Mouse (Mus musculus) thymus, postnatal 36 days (tissue): Measurements from ENCODE around the gene Rpa1.
"Not testable (repeated sequence)": the region's sequence is repeated elsewhere in the genome, so short reads cannot be mapped to it uniquely, and the experiment has no call there.

Experiments used
- DNase-seq, 2 experiments: peaks; one replicate each; pipeline ENCODE4 v3.0.0; 2022; ENCODE audit warnings: mixed read lengths in 2 of 2

Rpa1 gene

DNA sequence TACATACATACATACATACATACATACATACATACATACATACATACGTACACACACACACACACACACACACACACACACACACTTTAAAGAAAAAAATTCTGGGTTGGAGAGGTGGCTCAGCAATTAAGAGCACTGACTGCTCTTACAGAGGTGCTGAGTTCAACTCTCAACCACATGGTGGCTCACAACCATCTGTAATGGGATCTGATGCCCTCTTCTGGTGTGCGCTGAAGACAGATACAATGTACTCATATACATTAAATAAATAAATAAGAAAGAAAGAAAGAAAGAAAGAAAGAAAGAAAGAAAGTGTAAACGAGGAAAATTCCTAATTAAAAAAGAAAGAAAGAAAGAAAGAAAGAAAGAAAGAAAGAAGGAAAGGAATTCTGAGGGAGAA, 64.3 kb downstream of the Rpa1 start:
- not testable (repeated sequence) for DNase-seq

DNA sequence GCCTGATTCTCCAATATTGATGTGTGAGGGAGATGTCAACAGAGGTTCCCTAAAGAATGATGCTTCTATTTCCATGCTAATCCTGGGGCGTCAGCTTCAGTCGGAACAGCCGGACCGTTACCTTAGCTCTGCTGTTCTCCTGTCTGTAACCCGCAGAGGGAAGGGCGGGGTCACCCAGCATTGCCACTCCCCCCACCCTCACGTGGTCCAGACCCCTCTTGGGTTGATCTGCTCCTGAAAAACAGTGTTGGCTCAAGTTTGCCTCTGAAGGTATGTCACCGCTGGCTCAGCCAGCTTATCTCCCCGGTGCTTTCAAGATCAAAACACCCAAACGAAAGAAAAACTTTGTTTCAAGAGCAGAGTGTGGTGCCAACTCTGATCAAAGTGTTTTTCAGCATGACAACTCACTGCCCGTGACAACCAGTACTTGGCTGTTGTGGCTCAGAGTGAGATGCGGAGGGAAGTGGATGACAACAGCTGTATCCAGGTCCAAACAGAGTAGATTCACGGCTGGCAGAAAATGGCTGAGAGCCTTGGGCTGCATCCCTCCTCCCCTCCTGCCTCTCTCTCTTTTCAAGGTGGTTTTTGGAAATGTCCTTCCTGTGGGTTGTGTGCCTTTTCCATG, 65.5 kb downstream of the Rpa1 start:
- peak; percentile 77 to 84 for DNase-seq

DNA sequence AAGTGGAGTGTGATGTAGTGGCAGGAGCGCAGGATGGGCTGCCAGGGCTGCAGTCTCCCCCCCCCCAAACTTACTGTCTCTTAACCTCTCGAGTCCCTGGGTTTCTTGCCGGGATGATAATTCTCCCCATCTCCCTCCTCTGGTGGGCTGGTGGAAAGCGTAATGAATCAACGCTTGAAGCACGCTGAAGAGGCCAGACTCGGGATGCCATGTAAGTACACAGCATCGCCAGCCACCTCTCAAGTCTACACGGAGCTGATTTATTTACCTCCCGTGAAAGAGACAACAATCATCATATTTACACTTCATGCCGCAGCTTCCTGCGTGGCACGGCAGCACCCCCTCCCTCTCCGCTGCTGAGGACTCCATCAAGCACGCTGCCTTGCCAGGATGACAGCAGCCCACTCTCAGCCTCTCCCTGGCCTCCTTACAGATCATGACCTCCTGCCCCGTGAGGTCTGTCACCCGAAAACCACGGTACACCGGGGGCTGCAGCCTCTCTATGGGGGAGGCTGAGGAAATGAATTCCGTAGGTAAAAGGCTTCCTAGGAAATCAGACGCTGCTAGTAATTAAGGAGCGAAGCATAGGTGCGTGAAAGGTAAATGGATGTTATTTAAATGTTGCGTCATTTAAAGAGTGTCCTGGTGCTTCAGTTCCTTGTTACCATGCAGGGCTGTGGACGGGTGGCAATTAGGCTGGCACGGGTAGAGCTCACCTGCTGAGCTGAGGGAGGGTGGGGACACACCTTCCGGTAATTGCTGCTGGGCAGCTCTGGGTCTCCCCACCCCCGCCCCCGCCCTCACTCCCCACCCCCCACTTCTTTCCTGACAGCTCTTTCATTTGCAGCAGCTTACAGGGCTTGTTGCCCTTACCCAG, 66.5 kb downstream of the Rpa1 start:
- DNase-seq, result peak; percentile 9 to 27

DNA sequence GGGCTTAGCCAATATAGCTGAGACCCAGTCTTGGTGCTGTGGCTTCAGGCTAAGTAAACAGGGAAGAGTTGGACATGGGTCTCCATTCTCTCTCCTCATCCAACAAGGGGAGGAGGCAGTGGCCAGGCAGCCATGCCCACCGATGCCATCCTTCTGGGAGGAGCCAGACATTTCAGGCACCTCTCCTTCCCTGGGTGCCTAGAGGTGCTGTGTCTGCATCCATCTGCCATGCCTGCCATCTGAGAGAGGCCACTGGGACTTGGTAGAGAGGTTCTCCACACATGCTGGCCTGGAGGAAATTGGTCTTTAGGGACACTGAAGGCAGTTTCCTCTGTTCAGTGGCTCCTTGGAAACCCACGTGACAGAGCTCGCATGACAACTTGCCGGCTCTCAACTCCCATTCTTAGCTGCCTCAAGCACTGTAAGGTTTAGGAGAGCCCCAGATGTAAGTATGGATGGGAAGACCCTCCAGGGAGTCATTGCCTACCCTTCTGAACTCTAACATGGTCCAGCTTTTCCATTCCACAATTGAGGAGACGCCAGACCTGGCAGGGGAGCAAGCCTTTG, 67.6 kb downstream of the Rpa1 start:
- peak in 1 of 2 experiments; percentile 19 for DNase-seq

DNA sequence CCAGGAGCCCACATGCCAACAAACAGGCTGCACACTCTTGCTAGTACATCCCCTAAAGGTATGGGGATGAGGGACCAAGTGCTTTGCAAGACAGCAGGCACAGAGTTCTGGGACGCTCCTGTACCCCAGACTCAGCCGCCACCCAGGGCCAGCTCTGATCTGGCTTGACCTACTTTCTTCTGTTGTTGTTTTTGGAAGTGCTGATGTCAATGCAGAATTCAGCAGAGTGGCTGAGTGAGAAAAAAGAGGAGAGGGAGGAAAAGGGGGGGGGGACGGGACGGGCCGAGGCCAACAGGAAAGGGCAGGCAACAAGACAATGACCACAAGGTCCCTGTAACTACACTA, 68.1 kb downstream of the Rpa1 start:
- peak in 1 of 2 experiments; percentile 56 for DNase-seq

DNA sequence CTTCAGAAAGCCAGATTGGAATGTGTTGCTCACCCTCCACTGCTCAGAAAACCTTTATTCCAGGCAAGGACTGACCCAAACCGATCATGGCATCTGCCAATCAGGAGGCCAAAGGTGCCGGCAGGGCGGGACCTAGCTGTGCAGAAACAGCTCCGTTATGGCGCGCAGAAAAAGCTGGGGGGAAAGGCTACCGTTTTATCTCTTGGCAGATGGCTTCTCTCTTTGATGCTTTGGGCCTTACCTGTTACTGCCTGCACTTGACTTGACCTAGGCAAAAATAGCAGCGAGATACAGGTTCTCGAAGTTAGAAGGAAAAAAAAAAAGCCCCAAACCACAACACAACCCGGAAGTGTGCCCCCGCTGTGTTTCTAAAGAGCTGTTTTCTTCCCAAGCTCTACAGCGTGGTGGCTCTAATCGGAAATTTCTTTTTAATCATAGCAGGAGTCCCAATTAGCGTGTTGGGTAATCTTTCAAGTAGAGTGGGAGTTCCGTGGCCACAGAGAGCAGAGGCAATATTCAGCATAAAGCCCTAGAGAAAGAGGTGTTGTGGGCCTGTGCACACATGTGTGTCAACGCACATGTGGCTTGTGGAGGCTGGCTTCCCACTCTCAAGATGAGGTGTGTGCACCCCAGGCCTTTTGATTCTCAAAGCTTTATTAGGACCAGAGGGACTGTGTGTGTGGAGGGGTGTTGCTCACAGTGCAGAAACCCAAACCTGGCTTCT, 68.6 kb downstream of the Rpa1 start:
- peak; percentile 63 to 65 for DNase-seq

DNA sequence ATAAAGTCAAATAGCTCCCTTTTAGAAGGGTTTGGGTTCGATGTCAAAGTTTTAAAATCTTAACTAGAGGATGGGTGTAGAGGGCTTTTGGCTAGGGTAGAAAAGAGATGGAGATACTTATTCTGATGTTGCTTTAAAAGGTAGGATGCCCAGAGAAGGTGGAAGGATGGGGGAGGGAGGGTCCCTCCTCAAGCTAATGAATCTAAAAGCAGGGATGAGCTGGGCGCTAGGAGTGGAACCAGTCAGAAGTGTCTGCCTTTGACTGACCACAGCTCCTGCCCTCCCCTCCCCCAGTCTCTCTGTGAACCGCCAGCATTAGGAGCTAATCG, 69.1 kb downstream of the Rpa1 start:
- no peak for DNase-seq

DNA sequence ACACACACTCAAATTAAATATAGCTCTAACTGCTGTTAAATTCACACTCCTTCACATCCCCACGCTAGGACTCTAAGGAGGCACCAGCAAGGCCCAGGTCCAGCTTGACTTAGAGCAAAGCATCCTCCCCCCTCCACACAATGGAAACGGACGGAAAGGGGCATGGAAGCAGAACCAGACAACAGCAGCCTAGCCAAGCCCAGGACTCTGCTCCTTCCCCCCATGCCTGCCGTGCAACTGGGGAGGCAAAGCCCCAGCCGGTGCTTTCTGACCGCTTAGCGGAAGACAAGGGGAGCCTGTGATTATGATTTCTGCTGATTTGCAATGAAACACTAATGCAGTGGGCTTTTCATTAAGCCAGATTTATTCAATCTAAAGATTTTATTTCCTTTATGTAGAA, 70.0 kb downstream of the Rpa1 start:
- no peak for DNase-seq

DNA sequence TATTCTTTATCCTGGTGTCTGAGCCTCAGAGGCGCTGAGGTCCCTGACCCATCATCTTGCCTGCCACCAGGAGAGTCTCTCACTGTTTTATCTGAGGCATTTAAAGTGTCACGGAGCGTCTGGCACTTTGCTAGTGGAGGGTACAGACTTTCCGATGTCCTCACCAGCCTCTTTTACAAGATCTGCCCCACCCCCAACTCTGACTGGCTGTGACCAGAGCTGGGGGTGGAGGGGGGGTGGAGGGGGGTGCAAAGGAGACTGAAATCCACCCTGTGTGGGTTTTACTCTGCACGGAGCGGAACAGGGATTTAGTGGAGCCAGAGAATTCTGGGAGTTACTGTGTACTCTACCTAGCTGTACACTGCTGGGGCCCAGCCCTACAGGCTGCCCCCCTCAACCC, 73.1 kb downstream of the Rpa1 start:
- DNase-seq, result no peak

DNA sequence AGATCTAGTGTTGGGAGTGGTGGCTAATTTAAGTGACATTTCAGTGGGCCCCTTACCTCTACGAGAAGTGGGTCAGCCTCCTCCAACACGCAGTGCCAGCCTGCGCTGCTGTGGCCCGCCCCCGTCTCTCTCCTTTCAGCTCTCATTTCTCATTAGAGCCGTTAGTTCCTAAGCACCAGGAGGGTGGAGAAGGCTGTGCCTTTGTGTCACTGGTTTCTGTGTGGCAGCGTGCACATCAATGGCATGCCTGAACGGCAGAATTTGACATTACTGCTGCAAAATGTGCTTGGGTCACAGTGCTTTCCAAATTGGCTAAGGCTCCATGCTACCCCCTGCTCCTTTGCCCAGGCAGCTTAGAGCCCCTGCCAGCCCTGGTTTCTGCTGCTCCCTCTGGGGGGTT, 74.7 kb downstream of the Rpa1 start:
- DNase-seq, result no peak

DNA sequence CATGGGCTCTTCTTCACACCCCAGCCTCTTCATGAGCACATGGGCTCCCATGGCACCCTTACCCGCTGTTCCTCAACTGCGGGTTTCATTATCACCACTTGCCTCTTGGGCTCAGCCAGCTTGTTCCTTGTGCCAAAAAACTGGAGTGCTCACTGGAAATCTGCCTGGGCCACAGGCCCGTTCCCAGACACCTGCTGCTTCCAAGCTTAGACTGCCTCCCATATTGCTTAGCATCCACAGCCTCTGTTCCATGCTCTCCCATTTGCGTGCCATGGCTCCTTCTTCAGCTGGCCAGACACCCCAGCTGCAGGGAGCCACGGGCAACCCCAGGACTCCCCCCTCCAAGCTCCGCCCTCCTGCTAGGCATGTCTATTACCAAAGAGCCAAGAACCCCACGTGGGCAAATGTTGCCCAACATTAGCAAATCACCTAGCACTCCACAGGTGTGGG, 77.1 kb downstream of the Rpa1 start:
- no peak for DNase-seq

DNA sequence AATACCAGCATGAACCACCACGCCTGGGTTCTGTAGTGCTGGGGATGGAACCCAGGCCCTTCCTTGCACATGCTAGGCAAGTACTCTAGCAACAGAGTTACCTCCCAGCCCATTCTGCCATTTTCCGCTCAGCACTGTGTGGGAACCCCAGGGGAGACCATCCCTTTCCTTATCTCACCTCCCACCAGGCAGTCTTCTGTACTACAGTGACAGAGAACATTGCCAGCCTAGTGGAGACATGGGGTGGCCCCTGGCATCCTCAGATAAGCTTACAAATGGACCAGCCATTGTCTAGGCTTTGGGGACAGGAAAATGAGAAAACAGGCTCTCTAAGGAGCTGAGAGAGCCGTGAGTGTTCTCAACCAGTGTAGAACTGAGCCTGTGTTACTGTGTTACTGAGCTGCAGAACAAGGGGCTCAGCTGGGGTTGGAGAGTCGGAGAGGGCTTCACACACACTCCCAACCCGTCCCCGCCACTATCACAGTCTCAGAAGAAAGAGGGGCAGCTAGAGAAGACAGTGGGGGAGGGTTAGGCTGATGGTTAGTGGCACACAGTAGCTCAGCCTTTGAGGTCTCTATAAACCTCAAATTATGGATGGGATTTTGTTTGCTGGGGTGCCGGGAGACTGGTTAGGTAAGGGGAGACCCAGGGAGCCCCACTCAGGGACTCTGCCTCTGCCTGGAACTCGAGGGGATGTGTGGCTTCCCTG, 77.7 kb downstream of the Rpa1 start:
- DNase-seq, result no peak

DNA sequence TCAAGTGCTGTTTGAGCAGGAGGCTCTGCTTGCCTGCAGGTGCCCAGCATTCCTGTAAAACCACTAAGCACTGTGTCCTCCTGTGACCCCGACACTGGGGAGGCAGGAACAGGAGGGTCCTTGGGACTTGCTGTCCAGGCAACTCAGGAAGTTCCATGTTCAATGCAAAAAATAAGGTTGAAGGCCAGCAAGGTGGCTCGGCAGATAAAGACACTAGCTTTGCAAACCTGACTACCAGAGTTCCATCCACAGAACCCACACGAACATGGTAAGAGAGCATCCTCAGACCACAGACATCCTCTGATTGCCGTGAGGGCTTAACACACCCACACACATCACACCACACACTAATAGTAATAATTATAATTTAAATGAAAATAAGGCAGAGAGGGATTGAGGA, 78.9 kb downstream of the Rpa1 start:
- DNase-seq, result no peak

DNA sequence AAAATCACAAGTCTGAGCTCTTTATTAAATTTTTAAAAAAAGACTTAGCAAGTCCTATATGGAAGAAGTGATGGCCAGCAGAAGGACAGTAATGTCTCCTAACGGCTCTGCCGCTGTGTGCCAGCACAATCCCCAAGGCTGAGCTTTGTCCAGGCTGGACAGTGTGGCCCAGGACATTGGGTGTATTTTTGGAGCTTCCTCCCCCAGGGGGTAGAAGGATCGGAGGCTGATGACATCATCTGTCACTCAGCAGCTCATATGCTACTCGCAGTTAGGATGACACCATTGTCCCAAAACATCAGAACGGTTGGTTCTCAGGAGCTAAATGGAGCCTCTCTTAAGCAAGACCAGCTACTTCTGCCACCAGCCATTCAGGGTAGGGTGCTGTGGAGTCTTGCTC, 79.6 kb downstream of the Rpa1 start:
- DNase-seq, result no peak

DNA sequence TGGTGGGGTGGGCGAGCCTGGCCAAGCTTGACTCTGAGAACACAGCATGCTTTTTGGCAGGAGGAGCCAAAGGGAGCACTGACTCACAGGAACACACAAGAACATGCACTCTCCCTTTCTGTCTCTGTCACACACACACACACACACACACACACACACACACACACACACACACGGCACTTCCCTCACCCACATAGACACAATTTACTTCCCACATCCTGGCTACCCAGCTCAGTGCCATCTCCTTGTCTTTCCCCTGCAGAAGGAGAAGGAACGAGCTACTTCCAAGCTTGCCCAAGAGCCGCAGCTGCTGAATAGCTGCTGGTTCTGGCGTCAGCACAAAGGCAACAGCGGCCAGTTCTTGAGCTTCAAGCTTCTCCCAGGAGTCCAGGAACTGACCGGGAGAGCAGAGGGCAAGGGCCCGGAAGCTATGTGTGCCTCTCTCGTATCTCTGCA, 80.3 kb downstream of the Rpa1 start:
- no peak for DNase-seq

DNA sequence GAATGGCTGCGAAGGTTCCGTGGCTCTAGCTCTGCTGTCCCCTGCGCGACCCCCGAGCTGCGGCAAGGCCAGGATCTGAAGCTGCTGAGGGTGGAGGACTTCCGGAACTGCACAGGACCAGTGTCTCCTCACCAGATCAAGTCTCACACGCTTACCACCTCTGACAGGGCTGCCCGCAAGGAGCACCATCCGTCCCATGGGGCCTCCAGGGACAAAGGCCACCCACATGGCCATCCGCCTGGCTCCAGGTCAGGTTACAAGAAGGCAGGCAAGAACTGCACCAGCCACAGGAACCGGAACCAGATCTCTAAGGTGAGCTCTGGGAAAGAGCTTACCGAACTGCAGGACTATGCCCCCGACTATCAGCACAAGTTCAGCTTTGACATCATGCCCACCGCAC, 82.6 kb downstream of the Rpa1 start:
- DNase-seq, result no peak

DNA sequence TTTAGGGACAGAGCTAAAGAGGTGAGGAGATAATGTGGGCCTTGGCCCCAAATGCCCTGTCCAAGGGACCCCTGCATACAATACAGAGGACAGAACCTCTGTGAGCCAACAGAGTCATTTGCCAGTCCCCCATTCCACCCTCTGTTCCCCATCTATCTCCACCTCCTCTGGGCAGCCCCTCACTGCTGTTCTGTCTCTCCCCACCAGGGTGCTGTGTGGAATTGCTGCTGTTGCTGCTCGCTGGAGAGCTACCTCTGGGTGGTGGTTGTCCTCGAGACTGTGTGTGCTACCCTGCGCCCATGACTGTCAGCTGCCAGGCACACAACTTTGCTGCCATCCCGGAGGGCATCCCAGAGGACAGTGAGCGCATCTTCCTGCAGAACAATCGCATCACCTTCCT, 83.6 kb downstream of the Rpa1 start:
- DNase-seq, result peak in 1 of 2 experiments; percentile 11

DNA sequence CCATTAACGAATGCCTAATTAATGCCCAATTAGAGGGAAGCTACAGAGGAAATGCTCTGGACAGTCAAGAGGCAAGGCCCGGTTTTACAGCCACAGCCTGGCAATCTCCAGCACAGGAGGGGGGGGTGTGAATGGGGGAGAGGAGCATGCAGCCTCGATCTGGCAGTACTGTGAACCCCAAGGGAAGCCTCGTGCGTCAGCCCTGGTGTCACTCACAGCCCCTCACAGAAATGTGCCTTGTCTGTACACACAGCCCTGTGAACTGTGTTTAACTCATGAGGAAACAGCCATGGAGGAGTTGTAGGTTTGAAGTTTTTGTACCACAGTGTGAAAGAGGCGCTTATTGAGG, 84.2 kb downstream of the Rpa1 start:
- no peak for DNase-seq

DNA sequence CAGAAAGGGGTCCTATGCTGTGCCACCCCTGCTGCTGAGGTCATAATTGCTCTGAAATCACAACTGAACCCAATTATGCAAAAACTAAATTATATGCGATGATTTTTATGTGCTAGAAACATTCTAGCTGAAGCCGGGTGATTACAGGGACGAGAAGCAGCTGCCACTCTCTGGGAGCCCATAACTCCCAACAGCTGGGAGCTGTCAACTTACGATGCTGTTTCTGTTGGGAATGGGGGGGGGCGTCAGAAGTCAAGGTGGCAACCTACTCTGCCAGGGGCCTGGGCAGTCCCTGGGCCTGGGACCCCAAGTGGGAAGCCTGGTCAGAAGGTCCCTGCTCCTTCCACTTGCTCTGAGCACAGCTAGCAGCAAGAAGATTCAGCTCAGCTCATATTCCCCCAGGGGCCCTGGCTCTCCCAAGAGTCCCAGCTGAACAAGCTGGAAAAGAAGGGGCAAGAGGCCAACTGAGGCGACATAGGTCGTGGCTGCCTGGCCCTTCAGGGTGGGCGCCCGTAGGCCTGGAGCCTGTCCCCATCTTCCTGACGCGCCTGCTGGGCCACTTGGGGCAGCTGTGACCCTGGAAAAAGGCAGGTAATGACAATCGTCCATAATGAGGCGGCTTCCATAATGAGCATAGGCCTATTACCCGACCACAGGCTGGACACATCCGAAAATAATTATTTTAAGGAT, 84.7 kb downstream of the Rpa1 start:
- no peak for DNase-seq

DNA sequence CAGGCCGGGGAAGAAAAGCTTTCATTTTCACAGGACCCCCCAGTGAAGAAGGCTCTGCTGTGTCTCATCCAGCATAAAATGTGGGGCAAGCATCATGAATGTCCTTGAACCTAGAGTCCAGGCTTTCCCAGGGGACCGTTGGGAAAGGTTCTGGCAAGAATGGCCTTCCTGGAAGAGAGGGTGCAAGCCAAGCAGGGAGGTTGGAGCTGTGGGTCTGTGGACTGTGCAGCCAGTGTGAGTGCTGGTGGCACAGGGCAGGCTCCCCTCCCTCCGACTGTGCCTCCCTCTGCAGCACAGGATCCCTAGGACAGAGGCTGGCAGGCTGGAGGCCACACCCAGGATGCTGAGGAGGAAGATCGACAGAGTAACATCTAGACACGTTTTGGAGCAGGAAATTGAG, 85.3 kb downstream of the Rpa1 start:
- no peak for DNase-seq

DNA sequence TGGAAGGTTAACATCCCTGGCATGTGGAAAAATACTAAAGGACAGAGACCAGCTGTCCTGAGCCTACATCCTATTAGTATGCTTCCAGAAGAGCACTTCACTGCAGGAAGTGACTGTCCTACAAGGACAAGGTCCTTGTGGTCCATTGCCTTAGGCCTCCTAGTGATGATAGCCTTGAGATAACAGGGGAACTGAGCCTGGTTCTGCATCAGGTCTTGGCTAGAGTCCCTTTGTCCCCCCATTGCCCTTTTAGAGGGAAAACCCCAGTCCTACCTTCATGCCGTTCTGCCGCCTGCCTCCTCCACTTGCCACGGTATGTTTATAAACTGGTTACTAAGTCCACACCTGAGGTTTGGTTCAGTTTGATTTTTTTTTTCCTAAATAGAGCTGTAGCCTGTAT, 85.9 kb downstream of the Rpa1 start:
- DNase-seq, result no peak

DNA sequence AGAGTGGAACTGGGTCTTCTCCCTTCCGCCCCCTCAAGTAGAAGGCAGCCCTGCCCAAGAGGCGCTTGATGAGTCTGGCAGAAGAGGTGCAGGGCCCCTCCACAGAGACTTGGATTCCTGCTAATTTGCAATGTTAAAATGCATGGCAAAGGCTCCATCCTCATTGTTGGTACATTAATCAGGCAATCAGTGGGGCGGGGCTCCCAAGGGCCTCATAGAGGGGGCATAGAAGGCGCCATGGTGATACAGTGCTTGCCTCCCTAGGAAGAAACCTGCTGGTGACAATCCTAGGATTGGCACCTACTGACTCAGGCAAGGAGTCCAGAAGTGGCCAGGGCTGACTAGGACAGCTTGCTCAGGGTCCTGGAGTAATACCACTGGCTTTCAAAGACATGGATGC, 86.4 kb downstream of the Rpa1 start:
- DNase-seq, result no peak
